Mouse (Mus musculus) forebrain, embryonic 11.5 days (tissue): Measurements from ENCODE around the gene Cdcp2. TPM values are rescaled to one million over a fixed set of nuclear protein-coding genes. Genes with fewer than 3 reads are reported as not detected.

Source experiments
- ATAC-seq: fragments of 200-750 bp; cut with Nextera tagmentation; replicated peaks from 2 replicates; pipeline ENCODE4 v1.8.0; 2017; ENCODE audit warnings: moderate TSS enrichment; ENCODE audit not compliant: low FRiP score
- DNase-seq: peaks from one replicate; pipeline ENCODE4 v3.0.0-alpha.2; 2017; ENCODE audit warnings: low spot score
- H3K27ac ChIP-seq: fragments of 300-500 bp; sonication (generic); 2 replicates; pipeline ENCODE4 v1.5.1; 2014; ENCODE audit warnings: low read depth, low read length
- H3K27me3 ChIP-seq: fragments of 300-500 bp; sonication (generic); 2 replicates; pipeline ENCODE4 v1.6.1; 2014; ENCODE audit warnings: mild to moderate bottlenecking, low read length, mixed read lengths; ENCODE audit not compliant: control insufficient read depth, insufficient read depth
- H3K36me3 ChIP-seq: fragments of 300-500 bp; sonication (generic); 2 replicates; pipeline ENCODE4 v1.6.1; 2014; ENCODE audit warnings: mild to moderate bottlenecking, low read length, moderate library complexity, mixed read lengths; ENCODE audit not compliant: control insufficient read depth, insufficient read depth
- H3K4me1 ChIP-seq: fragments of 300-500 bp; sonication (generic); replicated peaks from 2 replicates; pipeline ENCODE4 v1.6.1; 2014; ENCODE audit warnings: low read length, mixed read lengths; ENCODE audit not compliant: control insufficient read depth, insufficient read depth
- H3K4me2 ChIP-seq: fragments of 300-500 bp; sonication (generic); 2 replicates; pipeline ENCODE4 v1.6.1; 2014; ENCODE audit warnings: low read depth, mild to moderate bottlenecking, low read length, moderate library complexity, mixed read lengths; ENCODE audit not compliant: severe bottlenecking
- H3K4me3 ChIP-seq: fragments of 300-500 bp; sonication (generic); 2 replicates; pipeline ENCODE4 v1.5.1; 2014; ENCODE audit warnings: low read depth, low read length
- H3K9ac ChIP-seq: fragments of 300-500 bp; sonication (generic); 2 replicates; pipeline ENCODE4 v1.6.1; 2014; ENCODE audit warnings: low read length
- H3K9me3 ChIP-seq: fragments of 300-500 bp; sonication (generic); 2 replicates; pipeline ENCODE4 v1.6.1; 2016; ENCODE audit warnings: low read length, mixed read lengths; ENCODE audit not compliant: control insufficient read depth
- WGBS: fragments of 180-500 bp; shearing (Covaris S2); extraction: QIAGEN DNeasy Blood & Tissue Kit; methylation state at CpG from one replicate; pipeline ENCODE4 v1.1.7; 2014; 5-methylcytosine and 5-hydroxymethylcytosine counted together
- polyA plus RNA-seq: library from polyadenylated mRNA; unstranded; fragments of >200 nt; fragmentation: Nextera tagmentation; extraction: Ambion mirVana; gene quantifications from 2 replicates; pipeline ENCODE4 v1.2.1, GENCODE M21; 2014

The Cdcp2 gene
- polyA plus RNA-seq, 1 experiment from 2014 or later = 0.17 TPM

DNA sequence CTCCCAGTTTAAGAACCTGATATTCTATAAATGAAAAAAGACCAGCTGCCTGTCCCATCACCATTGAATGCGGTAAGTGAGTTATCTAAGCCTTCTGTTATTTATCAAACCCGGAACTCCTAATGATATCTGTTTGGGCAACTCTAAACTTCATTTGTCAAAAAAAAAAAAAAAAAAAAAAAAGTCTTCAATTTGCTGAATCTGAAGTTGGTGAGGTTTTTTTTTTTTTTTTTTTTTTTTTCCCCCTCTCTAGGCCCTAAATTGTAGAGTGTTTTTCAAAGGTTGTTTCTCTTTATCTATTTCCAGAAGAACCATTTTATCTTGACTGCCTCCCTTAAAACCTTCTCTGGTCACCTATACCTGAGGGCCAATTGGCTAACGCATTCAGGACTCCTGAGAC is 38.2 kb downstream of the Cdcp2 start:
- Histone ChIP-seq H3K4me1 (peaks cover 19% of the 10 kb centered on the region), H3K9me3 (no peaks in the 10 kb centered on the region), H3K27me3 (no peaks in the 10 kb centered on the region), H3K27ac (no peak overlapping the region), H3K4me2 (no peak overlapping the region), H3K36me3 (no peaks in the 10 kb centered on the region), H3K9ac (no peak overlapping the region), H3K4me3 (no peak overlapping the region)
- ATAC-seq (no peak), DNase-seq (no peak)
- WGBS = 93% methylated on average over 3 of the region's 3 CpGs

- H3K36me3 ChIP-seq = no peaks in the 10 kb centered on the region
- no peak for DNase-seq
- no peak overlapping the region for H3K9ac ChIP-seq
- H3K27me3 ChIP-seq = no peaks in the 10 kb centered on the region
- ATAC-seq = no peak
- H3K4me3 ChIP-seq = no peak overlapping the region
- H3K27ac ChIP-seq = no peak overlapping the region
- H3K9me3 ChIP-seq = no peaks in the 10 kb centered on the region
- WGBS = 84% methylated on average over 5 of the region's 5 CpGs
- no peak overlapping the region for H3K4me2 ChIP-seq
- H3K4me1 ChIP-seq = peaks cover 25% of the 10 kb centered on the region
These were observed 39.0 kb downstream of the Cdcp2 start for GRCm38 (mm10) chr4:107135663-107136062.

DNA sequence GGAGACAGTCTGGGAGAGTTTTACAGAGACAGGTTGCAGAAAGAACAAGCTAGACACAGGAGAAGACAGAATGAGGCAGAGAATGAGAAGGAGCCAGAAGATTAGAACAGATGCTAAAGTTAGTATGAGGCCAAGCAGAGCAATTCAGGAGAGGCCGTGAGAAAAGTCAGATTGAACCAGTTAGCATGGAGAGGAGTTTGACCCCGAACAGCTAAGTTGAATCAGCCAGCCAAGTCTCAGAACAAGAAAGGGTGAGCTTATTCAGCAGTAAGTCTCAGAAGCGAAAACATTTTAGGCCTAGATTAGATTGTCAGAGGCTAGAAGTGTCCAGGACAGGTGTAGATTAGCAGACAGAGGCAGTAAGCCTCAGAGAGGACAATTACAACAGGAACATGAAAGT is 39.8 kb downstream of the Cdcp2 start:
- Histone ChIP-seq H3K4me3 (no peak overlapping the region), H3K9ac (no peak overlapping the region), H3K4me1 (peaks cover 21% of the 10 kb centered on the region; the same call in 1 of the 2 replicates), H3K27me3 (no peaks in the 10 kb centered on the region), H3K4me2 (no peak overlapping the region), H3K36me3 (no peaks in the 10 kb centered on the region), H3K9me3 (no peaks in the 10 kb centered on the region), H3K27ac (no peak overlapping the region)
- no peak for ATAC-seq
- DNase-seq = no peak
- WGBS = 44% methylated on average over 3 of the region's 3 CpGs

DNA sequence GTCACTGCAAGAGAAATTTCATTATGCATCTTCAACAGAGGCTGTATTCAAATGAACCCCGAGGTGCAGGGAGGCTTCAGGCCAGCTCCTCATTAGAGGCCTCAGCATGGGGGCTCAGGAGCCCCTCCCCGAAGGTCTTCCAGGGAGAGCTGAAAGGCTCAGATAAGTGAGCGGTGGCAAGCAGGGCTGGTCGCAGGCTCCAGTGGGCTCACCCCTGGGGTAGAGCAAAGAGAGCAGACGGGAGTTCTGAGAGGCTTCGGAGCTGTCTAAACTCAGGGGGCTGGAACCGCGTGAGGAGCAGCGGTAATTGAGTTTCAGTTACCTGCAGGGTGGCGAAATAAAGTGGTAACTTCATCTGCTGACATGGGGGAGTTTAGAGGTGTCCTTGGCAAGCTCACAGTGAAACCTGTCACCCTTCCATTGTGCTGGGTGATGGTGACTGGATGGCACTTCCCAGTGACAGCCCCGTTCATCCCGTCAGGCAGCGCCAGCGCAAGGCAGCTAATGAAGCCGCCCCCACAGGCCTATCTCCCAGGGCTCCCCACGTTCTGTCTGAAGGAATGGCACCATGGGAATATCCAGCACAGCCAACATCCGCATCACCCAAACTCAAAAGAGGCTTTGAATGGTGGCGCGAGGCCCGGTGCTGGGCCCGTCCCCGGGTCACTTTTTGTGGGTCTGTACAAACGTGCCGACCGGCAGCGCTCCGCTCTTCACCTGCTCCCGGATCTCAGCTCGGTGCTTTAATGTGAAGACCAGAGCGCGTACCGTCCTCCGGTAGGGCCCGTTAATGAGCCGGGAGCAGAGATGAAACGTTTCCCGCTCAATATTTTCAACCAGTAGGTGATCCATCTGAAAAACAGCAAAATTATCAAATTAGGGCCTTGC is 42.5 kb downstream of the Cdcp2 start:
- WGBS = 23% methylated on average over 37 of the region's 37 CpGs
- ATAC-seq (peak; percentile 69), DNase-seq (peak; percentile 59)
- H3K27me3 ChIP-seq = no peaks in the 10 kb centered on the region
- no peaks in the 10 kb centered on the region for H3K9me3 ChIP-seq
- 0 out of 2 replicates have a peak overlapping the region, but pooled peaks have one; percentile 11 for H3K4me2 ChIP-seq
- peaks cover 21% of the 10 kb centered on the region; the same call in 1 of the 2 replicates for H3K4me1 ChIP-seq
- no peaks in the 10 kb centered on the region for H3K36me3 ChIP-seq
- H3K9ac ChIP-seq = peak overlapping the region; percentile 27
- H3K27ac ChIP-seq = peak overlapping the region; percentile 51
- H3K4me3 ChIP-seq = no peak overlapping the region

GRCm38 (mm10) chr4:107139836-107140631 is 43.3 kb downstream of the Cdcp2 start:
- Histone ChIP-seq H3K27ac (peak overlapping the region; percentile 51), H3K36me3 (no peaks in the 10 kb centered on the region), H3K27me3 (no peaks in the 10 kb centered on the region), H3K4me1 (peaks cover 21% of the 10 kb centered on the region; the same call in 1 of the 2 replicates), H3K4me3 (no peak overlapping the region), H3K9ac (peak overlapping the region; percentile 27; the same call in 1 of the 2 replicates), H3K4me2 (no peak overlapping the region), H3K9me3 (no peaks in the 10 kb centered on the region)
- 52% methylated on average over 13 of the region's 13 CpGs for WGBS
- ATAC-seq (no peak; the same call in 1 of the 2 replicates), DNase-seq (no peak)

- DNase-seq = no peak
- Histone ChIP-seq H3K27ac (no peak overlapping the region), H3K9ac (no peak overlapping the region), H3K9me3 (no peaks in the 10 kb centered on the region), H3K4me2 (no peak overlapping the region), H3K36me3 (peaks cover 6% of the 10 kb centered on the region; the same call in 1 of the 2 replicates), H3K4me1 (peaks cover 17% of the 10 kb centered on the region; the same call in 1 of the 2 replicates), H3K4me3 (no peak overlapping the region), H3K27me3 (no peaks in the 10 kb centered on the region)
- 91% methylated on average over 8 of the region's 8 CpGs for WGBS
- no peak for ATAC-seq
These were observed 46.8 kb downstream of the Cdcp2 start for GRCm38 (mm10) chr4:107143511-107143910.

GRCm38 (mm10) chr4:107150991-107151390 is 54.3 kb downstream of the Cdcp2 start:
- H3K4me1 ChIP-seq = no peaks in the 10 kb centered on the region
- H3K27me3 ChIP-seq = no peaks in the 10 kb centered on the region
- no peaks in the 10 kb centered on the region for H3K9me3 ChIP-seq
- H3K27ac ChIP-seq = no peak overlapping the region
- ATAC-seq = no peak
- 90% methylated on average over 6 of the region's 6 CpGs for WGBS
- no peak overlapping the region for H3K4me2 ChIP-seq
- H3K4me3 ChIP-seq = no peak overlapping the region
- H3K36me3 ChIP-seq = peaks cover 6% of the 10 kb centered on the region; the same call in 1 of the 2 replicates
- DNase-seq = no peak
- no peak overlapping the region for H3K9ac ChIP-seq

GRCm38 (mm10) chr4:107152571-107152970 is 55.9 kb downstream of the Cdcp2 start:
- Histone ChIP-seq H3K27me3 (no peaks in the 10 kb centered on the region), H3K9ac (no peak overlapping the region), H3K4me2 (no peak overlapping the region), H3K36me3 (no peaks in the 10 kb centered on the region), H3K27ac (no peak overlapping the region), H3K9me3 (no peaks in the 10 kb centered on the region), H3K4me1 (no peaks in the 10 kb centered on the region), H3K4me3 (no peak overlapping the region)
- WGBS = 88% methylated on average over 8 of the region's 8 CpGs
- ATAC-seq = no peak
- DNase-seq = no peak
